ENCODE assay signal across 8 mouse cellular contexts in the genomic region with DNA sequence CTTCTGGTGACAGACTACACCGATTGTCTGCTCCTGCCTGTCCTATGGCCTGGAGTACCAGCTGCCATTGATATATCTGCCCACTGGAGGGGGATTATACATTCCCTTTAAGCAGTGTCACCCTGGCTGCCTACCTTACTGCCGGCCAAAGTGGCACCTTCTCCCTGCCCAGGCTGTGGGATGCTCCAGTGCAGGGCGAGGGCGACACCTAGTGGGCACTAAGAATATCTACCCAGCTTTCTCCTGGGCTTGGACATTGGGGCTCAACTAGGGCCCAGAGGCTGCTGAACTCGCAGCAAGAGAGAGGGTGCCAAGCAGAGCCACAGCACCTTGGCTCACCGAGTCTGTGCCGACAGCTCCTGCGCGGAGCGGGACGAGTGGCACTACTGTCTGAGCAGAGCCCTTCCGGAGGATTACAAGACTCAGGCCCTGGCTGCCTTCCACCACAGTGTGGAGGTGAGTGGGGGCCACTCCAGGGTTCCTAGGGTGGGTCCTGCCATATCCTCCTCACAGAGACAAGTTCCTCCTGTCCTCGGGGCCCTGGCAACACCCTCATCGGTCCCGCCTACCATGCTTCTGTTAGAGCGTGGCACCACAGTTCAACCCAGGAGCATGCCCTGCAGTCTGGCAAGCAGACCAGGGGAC. TPM values are rescaled to one million over a fixed set of nuclear protein-coding genes. Genes with fewer than 3 reads are reported as not detected.
A peak's percentile ranks its signal among the peaks of the same experiment; 100 is the strongest.
DNase-seq lines count a peak whose midpoint lies in the region; ATAC-seq and TF ChIP-seq lines count a peak whose summit lies in the region.

No protein-coding gene starts in this region.

- peak; percentile 42 for DNase-seq in c-Kit-positive CD71-negative TER-119-negative erythroid progenitor cells, embryonic 14.5 days (ENCODE audit: low read depth)
- DNase-seq in forebrain, embryonic 10.5 days (ENCODE audit: extremely low spot score, low spot score): peak; percentile 71
- peak; percentile 78 to 85 for DNase-seq in heart, postnatal 10 days
- DNase-seq in kidney, postnatal 36 days: peak; percentile 71 to 89
- peak; percentile 58 to 63 for DNase-seq in lung, adult 18-20 months
- DNase-seq in testis, postnatal 10 days (ENCODE audit: low spot score): peak; percentile 86

- no peaks in the 10 kb centered on the region for H3K36me3 ChIP-seq in E14TG2a.4 (ENCODE audit: insufficient read depth, low read length)
- H3K36me3 ChIP-seq in forebrain, embryonic 10.5 days (replicated peaks): no peaks in the 10 kb centered on the region
- 0 out of 2 replicates have a peak, but pooled peaks cover 5% of the 10 kb centered on the region for H3K36me3 ChIP-seq in neural tube, embryonic 15.5 days

- peak; percentile 90 for ATAC-seq in neural tube, embryonic 15.5 days (ENCODE audit: low FRiP score)

- H3K4me1 ChIP-seq in E14TG2a.4 (replicated peaks; ENCODE audit: low read depth, low read length): peaks cover 10% of the 10 kb centered on the region
- H3K4me1 ChIP-seq in forebrain, embryonic 10.5 days: 0 out of 2 replicates have a peak, but pooled peaks cover 5% of the 10 kb centered on the region
- peaks cover 13% of the 10 kb centered on the region for H3K4me1 ChIP-seq in neural tube, embryonic 15.5 days

- H3K9ac ChIP-seq in neural tube, embryonic 15.5 days (replicated peaks): no peak overlapping the region

- 35% methylated on average over 16 of the region's 16 CpGs for WGBS in forebrain, embryonic 10.5 days
- 33% methylated on average over 16 of the region's 16 CpGs for WGBS in neural tube, embryonic 15.5 days

- peak; percentile 74 for TF ChIP-seq CTCF in E14TG2a.4 (conservative IDR thresholded peaks at IDR 0.05; ENCODE audit: low read length)

- H3K4me2 ChIP-seq in neural tube, embryonic 15.5 days: no peak overlapping the region

- intact Hi-C loops in heart, postnatal 10 days (cut with DNase I): loop anchor here (1.0 to 10.0 kb wide), 4 partner anchors 88 to 290 kb away; a partner anchor contains a TSS

- no peaks in the 10 kb centered on the region for H3K27me3 ChIP-seq in E14TG2a.4 (ENCODE audit: insufficient read depth, low read length)
- H3K27me3 ChIP-seq in forebrain, embryonic 10.5 days (ENCODE audit: poor library complexity, severe bottlenecking): no peaks in the 10 kb centered on the region
- no peaks in the 10 kb centered on the region; the same call in 1 of the 2 replicates for H3K27me3 ChIP-seq in neural tube, embryonic 15.5 days (replicated peaks)

- H3K4me3 ChIP-seq in E14TG2a.4 (replicated peaks; ENCODE audit: low read length): peak overlapping the region; percentile 68
- H3K4me3 ChIP-seq in forebrain, embryonic 10.5 days: no peak overlapping the region
- no peak overlapping the region for H3K4me3 ChIP-seq in neural tube, embryonic 15.5 days (replicated peaks)

- H3K27ac ChIP-seq in forebrain, embryonic 10.5 days: no peak overlapping the region
- H3K27ac ChIP-seq in neural tube, embryonic 15.5 days (replicated peaks): no peak overlapping the region

- H3K9me3 ChIP-seq in E14TG2a.4 (ENCODE audit: low read length): no peaks in the 10 kb centered on the region
- H3K9me3 ChIP-seq in forebrain, embryonic 10.5 days: no peaks in the 10 kb centered on the region
- H3K9me3 ChIP-seq in neural tube, embryonic 15.5 days (replicated peaks): no peaks in the 10 kb centered on the region

RNA-seq across cellular contexts. Expression of a gene that starts 23.9 kb away (rescaled TPM):
- 17.3 and 19.6 TPM in 2 replicates for polyA plus RNA-seq in forebrain, embryonic 10.5 days (2016; fragmentation: Nextera tagmentation; extraction: Ambion mirVana)
- 10 to 100 TPM; 40.7 to 40.8 TPM for total RNA-seq in heart, postnatal 10 days (2021)
- polyA plus RNA-seq in neural tube, embryonic 15.5 days (2015; fragmentation: Nextera tagmentation; extraction: Ambion mirVana): 26.7 and 34.5 TPM in 2 replicates
